Mouse (Mus musculus) cerebellum, postnatal 14 days (tissue): Measurements from ENCODE around the gene Socs7.

Experiments
- DNase-seq, 2 experiments: peaks; one replicate each; pipeline ENCODE4 v3.0.0; 2021; ENCODE audit warnings: mixed read lengths in 2 of 2

Socs7 gene

DNA sequence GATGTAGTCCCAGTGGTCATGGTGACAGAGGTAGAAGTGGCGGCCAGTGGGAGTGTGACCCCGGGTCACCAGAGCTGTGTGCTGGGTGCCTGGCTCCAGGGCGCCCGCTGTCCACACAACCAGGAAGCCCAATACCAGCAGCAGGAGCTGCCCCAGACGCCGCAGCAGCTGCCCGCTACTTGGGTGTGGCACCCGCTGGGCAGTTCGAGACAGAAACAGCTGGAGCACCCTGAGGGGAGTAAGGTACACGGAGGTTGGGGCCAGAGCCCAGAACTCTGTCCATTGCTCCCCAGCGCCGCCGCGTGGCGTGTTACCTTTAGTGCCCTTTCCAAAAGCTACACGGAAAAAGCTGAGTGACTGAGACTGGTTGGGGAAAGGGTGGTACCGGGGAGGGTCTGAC is 18.7 kb upstream of the Socs7 start:
- DNase-seq: peak; percentile 16 to 47

DNA sequence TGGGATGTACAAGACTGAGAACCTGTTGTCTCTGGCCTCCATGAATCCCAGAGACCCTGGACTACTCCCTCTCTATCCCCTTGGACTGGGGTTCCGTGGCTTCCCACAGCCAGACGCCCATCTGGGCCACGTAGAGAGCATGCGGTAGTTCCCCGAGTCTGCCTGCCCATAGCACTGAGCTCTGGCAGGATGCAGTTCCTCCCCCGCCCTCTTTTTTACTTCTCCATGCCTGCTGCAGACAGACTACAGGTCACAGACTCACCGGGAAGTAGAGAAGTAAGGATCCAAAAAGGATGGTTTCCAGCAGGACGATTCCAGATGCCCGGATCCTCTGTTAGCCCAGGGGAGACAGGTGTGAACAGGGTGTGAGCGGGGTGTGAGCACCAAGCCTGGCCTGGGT is 16.9 kb upstream of the Socs7 start:
- no peak for DNase-seq

DNA sequence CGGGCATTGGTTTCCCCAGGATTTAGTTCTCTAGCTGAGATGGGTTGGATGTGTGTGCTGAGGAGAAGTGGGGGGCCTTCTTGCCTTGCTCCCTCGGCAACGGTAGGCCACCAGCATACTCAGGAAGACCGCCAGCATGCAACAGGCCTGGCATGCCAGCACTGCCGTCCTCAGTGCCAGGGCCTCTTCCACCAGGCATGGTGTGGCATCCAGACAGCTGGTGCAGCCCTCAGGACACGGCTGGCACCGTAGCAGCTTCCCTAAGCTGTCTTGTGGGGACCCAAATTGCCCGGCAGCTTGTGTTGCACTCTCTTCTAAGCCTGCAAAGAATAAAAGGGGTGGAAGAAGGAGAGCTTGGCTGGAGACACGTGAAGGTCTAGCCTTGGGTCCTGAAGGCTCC is 16.0 kb upstream of the Socs7 start:
- DNase-seq: peak; percentile 70 to 77

DNA sequence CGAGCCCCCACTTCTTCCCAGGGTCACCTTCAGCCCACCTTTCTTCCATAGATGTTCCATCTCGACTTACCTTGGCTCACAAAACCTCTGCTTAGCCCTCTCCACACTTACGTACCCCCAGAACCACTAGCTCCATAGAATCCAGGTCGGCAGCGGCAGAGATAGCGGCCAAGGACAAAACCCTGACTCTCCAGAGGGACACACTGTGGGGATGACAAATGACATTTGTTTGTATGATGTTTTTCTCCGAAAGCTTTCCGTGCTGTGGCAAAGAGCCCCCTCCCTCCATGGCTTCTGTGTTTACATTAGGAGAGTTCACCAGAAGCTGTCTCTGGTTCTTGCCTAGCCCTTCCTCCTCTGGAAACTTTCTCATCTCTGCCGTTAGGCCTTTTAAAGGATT is 15.1 kb upstream of the Socs7 start:
- no peak for DNase-seq

DNA sequence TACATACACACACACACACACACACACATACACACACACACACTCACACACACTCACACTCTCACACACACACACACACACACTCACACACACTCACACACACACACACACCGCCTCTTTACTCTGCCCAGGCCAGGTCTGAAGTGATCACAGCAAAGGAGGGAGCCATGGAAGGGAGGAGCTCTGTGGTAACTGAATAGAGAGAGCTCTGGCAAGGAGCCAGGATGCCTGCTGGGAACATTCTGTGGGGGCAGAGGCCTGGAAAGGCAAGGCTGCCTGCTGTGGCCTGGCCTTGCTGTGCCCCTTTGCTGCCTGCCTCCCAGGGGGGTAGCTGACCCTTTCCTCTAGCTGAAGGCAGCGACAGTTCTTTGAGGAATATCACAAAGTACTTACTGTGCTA is 12.3 kb upstream of the Socs7 start:
- DNase-seq: peak; percentile 80 to 87

DNA sequence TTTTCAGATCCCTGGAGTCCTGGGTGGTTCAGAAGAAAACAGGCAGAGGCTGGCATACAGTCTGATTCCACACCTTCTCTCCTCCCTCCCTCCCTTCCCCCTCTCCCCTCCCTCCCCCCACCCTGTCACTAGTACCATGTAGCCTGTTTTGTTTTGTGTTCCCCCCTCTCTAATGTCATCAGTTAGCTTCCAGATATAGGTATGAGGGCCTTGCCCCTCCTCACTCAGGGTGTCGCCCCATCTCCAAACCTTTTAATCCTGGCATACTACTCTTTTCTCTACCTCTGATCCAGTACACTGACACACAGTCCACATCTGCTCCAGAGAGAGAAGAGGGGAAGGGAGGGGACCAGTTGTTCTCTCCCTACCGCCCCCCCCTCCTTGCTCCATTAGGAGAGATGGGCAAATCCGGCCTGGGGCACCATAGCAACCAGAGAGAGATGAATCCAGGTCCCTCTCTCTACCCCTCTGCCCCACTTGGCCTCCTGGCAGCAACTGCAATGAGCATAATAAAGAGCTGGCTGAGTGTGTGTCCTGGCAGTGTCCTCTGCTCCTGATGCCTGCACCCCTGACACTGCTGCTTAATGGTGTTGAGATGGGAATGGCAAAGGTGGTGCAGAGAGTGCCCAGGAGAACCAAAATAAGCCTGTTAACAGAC is 10.2 kb upstream of the Socs7 start, which contains the start of gene Gpr179:
Gene Gpr179 (minus strand): TSS at position 51 of the 658 bp plus-strand sequence.
- DNase-seq: peak in 1 of 2 experiments; percentile 17

DNA sequence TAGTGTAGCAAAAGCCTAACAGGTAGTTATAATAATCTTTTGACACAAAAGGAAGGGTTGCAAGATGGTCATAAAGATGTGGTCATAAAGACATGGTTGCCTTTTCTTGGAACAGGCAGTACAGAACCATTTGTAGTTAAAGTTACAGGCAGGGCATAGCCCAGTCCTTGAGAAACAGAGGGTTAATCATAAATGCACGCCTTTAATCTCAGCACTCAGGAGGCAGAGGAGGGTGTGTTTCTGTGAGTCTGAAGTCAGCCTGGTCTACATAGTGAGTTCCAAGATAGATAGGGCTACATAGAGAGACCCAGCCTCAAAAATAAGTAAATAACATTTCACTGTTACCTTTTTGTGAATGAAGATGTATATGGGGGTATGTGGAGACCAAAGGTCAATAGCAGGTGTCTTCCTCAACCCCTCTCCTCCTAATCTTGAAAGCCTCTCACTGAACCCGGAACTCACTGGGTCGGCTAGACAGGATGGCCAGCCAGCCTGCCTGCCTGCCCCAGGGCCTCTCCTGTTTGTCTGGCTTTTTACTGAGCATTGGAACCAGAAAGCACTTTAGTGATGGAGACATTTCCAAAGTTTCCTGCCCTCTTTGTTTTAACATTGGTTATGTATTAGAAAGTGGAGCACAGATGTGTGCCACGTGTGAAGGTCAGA is 9.3 kb upstream of the Socs7 start:
- DNase-seq: no peak

DNA sequence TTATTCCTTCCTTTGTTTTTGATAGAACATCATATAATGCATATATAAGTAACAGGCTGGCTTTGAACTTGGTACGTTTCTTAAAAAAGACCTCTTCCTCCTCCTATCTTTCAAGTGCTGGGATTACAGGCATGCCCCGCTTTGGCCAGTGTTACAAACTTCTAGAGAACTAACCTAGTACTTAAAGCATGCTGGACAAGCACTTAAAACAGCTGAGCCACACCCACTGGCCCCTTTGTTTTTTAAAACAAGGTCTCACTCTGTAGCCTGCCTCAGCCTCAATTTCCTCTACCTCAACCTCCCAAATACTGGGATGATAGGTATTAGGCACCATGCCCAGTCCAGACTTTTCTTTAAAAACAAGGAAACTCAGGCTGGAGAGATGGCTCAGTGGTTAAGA is 7.7 kb upstream of the Socs7 start:
- no peak for DNase-seq

DNA sequence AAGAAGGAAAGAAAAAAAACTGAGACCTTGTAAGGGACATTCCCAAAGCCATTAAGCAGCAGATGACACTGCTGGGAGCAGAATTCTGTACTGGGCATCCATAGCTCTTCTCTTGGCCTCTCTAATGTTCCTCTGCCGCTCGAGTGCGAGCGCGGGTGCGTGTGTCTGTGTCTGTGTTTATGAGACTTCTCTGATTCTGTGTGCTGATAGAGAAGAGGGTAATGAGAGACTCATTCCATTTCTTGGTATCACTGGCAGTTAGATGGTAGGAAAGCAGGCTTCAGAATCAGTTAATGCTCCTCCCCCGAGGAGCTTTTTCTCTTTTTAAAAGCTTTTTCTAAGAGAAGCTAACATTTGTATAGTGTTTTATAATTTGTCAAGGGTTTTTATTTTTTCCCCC is 7.1 kb upstream of the Socs7 start:
- DNase-seq: no peak

DNA sequence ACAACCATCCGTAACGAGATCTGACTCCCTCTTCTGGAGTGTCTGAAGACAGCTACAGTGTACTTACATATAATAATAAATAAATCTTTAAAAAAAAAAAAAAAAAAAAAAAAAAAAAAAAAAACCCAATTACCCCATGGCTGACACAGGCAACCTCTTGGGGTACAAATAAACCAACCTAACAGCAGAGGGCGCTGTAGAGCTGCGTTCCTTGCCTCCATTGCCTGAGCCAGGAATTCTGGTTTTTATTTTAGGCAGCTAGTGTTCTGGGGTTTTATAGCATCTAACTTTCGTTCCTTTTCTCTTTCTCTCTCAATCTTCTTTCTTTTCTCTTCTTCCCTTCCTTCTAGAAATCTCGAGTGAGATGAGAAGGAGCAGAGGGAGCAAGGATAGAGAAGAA is 4.7 kb upstream of the Socs7 start:
- DNase-seq: peak; percentile 87 to 88

DNA sequence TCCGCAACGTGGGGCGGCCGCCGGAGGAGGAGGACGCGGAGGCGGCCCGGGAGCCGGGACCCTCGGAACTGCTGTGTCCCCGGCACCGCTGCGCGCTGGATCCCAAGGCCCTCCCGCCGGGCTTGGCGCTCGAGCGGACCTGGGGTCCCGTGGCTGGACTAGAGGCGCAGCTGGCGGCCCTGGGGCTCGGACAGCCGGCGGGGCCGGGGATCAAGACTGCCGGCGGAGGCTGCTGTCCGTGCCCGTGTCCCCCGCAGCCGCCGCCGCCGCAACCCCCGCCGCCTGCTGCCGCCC is 245 bp downstream of the Socs7 start:
- DNase-seq: peak; percentile 65 to 67

DNA sequence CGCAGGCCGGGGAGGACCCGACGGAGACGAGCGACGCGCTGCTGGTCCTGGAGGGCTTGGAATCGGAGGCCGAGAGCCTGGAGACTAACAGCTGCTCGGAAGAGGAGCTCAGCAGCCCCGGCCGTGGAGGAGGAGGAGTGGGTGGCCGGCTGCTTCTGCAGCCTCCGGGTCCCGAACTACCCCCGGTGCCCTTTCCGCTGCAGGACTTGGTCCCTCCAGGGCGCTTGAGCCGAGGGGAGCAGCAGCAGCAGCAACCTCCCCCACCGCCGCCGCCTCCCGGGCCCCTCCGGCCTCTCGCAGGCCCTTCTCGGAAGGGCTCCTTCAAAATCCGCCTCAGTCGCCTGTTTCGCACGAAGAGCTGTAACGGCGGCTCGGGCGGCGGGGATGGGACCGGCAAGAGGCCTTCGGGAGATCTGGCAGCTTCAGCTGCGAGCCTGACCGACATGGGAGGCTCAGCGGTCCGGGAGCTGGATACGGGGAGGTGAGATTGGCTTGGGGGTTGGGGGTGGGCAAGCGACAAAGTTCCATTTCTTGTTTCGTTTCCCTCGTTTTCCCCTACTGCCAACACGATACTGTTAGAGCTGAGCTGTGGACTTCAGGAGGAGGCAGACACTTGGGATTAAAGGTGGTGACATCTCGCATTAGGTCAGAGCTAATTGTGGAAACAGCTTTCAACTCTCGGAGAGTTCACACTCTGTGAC is 742 bp downstream of the Socs7 start:
- DNase-seq: peak; percentile 53 to 61

DNA sequence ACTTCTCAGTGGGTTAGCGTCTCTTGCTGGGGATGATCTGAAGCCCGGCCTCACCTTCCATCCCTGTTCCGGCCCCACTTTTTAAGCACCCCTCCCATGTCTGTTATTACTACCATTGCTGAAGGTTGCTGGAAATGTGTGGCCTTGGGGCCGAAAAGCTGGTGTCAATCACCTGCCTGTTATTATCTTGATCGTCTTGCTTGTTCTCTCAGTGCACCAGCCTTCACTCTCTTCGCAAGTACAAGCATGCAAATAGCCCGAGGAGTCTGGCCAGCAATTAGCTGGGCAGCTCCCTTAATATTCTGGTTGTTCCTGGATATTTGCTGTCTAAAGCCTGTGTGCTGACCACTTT is 1.3 kb downstream of the Socs7 start:
- DNase-seq: peak in 1 of 2 experiments; percentile 38

DNA sequence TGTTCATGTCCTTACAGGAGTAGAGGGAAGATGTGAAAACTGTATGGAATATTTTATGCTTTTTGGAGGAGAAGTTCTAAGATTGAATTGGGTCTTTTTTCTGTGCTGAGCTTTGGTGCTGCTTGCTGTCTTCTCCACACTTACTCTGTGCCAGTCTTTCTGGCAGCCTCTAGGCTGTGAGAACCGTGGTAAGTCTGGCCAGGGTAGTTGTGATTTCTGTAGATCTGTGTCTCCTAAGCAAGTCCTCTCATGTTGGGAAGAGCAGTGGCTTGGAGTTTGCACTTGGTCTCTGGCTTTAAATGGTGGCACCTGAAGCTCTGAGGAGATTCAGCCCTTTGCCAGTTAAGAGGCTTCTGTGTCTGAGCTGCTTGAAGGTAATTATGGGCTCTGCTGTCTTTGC is 3.2 kb downstream of the Socs7 start:
- peak in 1 of 2 experiments; percentile 53 for DNase-seq

DNA sequence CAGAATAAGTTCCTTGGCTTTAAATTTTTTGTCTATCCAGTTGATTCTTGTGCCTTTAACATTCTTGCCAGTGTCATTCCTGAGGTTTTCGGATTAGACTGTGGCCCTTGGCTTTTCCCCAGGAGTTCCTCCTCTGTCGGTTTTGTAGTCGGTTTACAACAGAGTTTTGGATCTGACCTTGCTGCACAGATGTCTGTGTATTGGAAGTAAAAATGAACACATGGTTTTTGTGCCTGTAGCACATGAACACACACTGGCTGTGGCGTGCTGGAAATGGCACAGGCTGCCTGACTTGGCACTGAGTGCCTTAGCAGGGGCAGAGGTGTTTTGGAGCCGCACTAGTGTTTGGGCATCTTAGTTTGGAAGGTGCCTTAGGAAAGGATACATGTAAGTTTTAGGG is 6.2 kb downstream of the Socs7 start:
- peak; percentile 63 to 75 for DNase-seq

DNA sequence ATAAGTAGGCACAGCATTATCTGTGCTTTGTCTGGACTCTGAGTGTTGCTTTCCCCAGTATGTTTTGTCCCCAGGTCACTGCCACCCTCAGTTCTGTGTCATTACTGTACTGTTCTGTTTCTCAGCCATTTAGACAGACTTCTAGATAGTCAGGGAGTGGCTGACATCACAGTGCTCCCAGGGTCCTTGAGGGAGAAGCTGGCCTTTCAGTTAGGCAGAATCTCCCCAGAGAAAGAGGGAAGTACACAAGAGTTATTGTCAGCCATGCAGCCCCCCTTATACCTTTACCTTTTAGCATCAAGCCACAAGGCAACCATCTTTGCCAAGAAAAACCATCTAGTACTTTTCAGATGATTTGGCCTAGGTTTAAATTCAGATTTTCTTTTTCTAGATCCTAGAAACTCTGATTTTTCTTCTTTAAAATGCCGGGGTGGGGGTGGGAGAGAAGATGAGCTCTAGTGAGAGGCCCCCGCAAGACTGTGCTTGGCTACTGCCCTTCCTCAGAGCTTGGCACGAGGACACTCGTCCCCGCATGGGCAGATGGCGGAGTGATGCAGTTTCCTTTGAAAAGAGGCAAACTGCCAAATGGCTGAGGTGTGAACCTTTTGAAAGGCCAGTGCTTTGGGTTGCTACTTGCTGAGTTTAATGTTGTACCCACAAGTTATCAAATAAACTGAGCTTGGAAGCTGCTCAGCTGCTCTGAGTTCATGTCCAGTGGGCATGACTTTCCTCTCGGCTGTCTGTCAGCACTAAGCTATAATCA is 8.2 kb downstream of the Socs7 start:
- peak; percentile 89 to 96 for DNase-seq

DNA sequence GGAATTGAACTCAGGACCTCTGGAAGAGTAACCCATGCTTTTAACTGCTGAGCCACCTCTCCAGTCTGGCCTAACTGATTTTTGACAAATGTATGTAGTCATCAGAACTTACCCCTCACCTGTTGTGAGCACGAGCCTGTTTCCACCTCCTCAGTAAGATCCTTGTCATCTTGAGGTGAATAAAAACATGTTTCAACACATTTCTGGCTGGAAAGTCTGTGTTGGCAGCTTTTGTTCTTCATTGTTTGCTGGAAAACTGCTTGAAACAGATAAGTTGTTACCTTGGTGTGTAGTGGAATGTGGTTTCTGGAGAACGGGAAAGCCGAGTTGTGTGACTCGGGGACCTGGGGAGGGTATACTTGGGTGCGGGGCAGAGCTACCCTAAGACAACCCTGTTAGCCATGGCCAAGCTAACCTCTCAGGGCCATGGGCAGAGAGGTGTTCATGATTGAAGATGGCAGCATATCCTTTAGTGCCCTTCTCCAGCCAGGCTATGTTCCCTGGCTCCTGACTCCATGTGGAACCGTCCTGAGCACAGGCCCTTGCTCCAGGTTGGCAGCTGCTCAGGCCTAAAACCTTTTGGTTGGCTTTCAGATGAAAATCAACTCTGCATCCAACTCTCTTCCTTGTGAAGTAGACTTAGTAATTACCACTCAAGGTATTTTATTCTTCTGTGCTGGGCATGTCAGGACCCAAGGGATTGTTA is 10.0 kb downstream of the Socs7 start:
- DNase-seq: peak; percentile 51 to 71

DNA sequence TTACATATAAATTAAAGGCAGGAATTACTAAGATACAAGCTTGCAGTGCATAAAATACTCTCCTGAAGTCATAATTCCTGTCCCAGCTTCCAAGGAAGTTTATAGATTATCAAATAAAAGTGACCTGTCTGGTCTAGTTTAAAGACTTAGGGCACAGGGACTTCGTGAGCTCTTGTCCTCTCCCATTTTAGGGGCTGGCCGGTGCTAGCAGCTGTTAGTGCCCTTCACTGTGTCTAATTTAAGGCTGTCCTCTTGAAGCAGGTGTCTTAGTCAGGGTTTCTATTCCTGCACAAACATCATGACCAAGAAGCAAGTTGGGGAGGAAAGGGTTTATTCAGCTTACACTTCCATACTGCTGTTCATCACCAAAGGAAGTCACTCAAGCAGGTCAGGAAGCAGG is 11.1 kb downstream of the Socs7 start:
- DNase-seq: no peak

DNA sequence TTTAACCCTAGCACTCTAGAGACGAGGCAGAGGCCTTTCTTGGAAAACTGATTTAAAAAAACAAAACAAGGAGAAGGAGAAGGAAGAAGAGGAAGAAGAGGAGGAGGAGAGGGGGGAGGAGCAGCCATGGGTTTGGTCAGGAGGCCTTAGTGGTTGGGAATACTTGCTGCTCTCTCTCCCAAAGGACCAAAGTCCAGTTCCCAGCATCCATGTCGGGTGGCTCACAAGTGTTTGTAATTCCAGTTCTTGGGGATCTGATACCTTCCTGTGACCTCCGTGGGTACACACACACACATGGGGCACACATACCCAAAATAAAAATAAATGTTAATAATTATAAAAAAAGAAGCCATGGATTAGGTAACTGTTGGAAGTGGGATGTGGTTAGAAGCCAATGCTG is 17.7 kb downstream of the Socs7 start:
- DNase-seq: no peak

DNA sequence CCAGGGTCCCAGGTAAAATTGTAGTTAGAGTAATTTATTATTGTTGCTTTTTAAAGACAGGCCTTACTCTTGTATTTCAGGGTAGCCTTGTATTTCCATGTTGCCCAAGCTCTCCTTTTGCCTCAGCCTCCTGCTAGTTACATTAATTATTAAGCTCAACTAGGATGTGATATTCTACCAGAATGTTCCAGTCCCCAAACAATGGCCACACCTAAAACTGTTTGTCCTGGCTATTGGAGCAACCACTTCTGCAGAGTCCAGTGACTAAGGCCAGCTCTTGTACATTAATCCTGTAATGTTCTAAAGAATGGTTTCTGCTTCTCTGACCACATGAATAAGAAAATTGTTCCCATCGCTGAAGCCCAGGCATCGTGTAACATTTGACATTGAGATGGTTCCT is 20.7 kb downstream of the Socs7 start:
- no peak for DNase-seq

DNA sequence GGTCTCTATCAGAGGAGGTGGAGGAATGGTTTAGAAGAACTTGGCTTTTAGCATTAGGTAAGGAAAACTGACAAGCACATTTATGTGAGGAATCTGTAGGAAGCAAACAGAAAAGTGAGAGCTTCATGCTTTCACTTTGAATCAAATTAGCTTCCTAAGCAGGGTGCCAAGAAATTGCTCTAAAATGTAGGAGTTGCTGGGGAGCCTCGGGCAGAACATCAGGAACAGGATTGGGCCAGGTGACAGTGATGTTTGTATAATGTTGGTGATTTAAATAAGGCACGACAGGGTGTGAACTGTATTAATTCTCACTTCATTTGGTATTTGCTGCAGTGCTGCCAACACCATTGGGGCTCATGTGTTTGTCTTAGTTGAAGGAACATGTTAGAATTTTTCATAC is 21.4 kb downstream of the Socs7 start:
- no peak for DNase-seq

DNA sequence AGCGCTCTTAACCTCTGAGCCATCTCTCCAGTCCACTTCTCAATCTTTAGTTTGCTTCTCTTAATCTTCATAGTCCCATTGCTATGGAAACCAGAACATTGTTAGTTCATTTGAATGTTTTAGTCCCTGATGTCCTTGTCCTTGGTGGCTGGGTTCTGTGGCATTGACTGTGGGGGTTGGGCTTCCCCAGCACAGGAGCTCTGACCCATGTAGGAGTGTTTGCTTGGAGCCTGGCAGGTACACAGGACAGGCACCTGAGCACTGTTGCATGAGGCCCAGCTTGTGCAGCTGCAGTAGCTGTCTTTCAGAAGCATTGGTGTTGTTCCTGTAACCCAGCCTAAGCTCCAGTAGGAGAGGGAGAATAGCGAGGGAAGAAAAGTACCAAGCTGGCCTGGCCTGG is 25.5 kb downstream of the Socs7 start:
- no peak for DNase-seq

DNA sequence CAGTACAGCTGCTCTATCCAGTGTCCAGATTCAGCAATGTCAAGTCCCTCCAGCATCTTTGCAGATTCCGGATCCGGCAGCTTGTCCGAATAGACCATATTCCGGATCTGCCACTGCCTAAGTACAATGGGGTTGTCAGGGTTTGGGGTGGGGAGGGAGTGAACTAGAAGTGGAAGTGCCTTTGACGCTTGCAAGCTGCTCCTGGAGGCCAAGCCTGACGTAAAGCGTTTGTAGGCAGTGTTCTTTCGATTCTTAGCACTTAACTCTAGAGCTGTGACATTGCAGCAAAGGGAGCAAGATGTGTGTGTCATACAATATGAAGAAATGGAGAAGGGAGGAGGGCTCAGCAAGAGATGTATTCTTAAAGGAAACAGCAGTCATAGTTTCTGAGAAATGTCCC is 26.8 kb downstream of the Socs7 start:
- no peak for DNase-seq
